Mouse (Mus musculus) erythroblast, embryonic 14.5 days (primary cell): ENCODE data around the gene Mobp. TPM values are rescaled to one million over a fixed set of nuclear protein-coding genes. Genes with fewer than 3 reads are reported as not detected.

Experiments used
- H3K27me3 ChIP-seq: 2 replicates; pipeline ENCODE4 v1.6.1; 2012; ENCODE audit warnings: inconsistent platforms; ENCODE audit not compliant: control insufficient read depth
- H3K36me3 ChIP-seq: 2 replicates; pipeline ENCODE4 v1.6.1; 2012; ENCODE audit warnings: mild to moderate bottlenecking, inconsistent platforms; ENCODE audit not compliant: control insufficient read depth
- H3K4me1 ChIP-seq: 2 replicates; pipeline ENCODE4 v1.6.1; 2012; ENCODE audit warnings: inconsistent platforms; ENCODE audit not compliant: control insufficient read depth
- H3K4me3 ChIP-seq: replicated peaks from 2 replicates; pipeline ENCODE3; 2012; ENCODE audit warnings: moderate library complexity, mild to moderate bottlenecking, inconsistent platforms
- H3K9me3 ChIP-seq: 2 replicates; pipeline ENCODE4 v1.6.1; 2012; ENCODE audit warnings: low read length, inconsistent platforms, mixed read lengths; ENCODE audit not compliant: control insufficient read depth
- GATA1 ChIP-seq: IDR thresholded peaks from 2 replicates; pipeline ENCODE4 v1.6.1; 2012; ENCODE audit warnings: low read length, inconsistent platforms, mixed read lengths
- TAL1 ChIP-seq: IDR thresholded peaks from 3 replicates; pipeline ENCODE4 v1.6.1; 2012; ENCODE audit warnings: low read length, inconsistent platforms, mixed read lengths
- polyA plus RNA-seq: library from polyadenylated mRNA; stranded (reverse); fragments of >175 nt; gene quantifications from 2 replicates; pipeline ENCODE4 v1.2.3, GENCODE M21; 2012

The Mobp gene
- polyA plus RNA-seq, 1 experiment, result not detected

- no peak overlapping the region for H3K4me3 ChIP-seq
- no peaks in the 10 kb centered on the region for H3K4me1 ChIP-seq
Observed at GRCm38 (mm10) chr9:120163862-120164261, 14.4 kb downstream of the Mobp start.

GRCm38 (mm10) chr9:120167826-120168225 lies 18.3 kb downstream of the Mobp start:
- no peak for TF ChIP-seq TAL1
- no peak for TF ChIP-seq GATA1
- Histone ChIP-seq H3K27me3 (peaks cover 12% of the 10 kb centered on the region; the same call in 1 of the 2 replicates), H3K4me1 (no peaks in the 10 kb centered on the region), H3K4me3 (no peak overlapping the region), H3K9me3 (peaks cover 11% of the 10 kb centered on the region), H3K36me3 (no peaks in the 10 kb centered on the region)

More at GRCm38 (mm10) chr9:120163862-120164261, 14.4 kb downstream of the Mobp start:
- Histone ChIP-seq H3K27me3 (peaks cover 8% of the 10 kb centered on the region; the same call in 1 of the 2 replicates), H3K9me3 (no peaks in the 10 kb centered on the region), H3K36me3 (no peaks in the 10 kb centered on the region)
- no peak for TF ChIP-seq GATA1
- no peak for TF ChIP-seq TAL1

- Histone ChIP-seq H3K4me1 (no peaks in the 10 kb centered on the region), H3K9me3 (peaks cover 23% of the 10 kb centered on the region), H3K36me3 (no peaks in the 10 kb centered on the region), H3K4me3 (no peak overlapping the region), H3K27me3 (peaks cover 12% of the 10 kb centered on the region; the same call in 1 of the 2 replicates)
- TF ChIP-seq TAL1 (no peak), GATA1 (no peak)
Observed at GRCm38 (mm10) chr9:120171295-120171694, 21.8 kb downstream of the Mobp start.

GRCm38 (mm10) chr9:120174436-120175137 lies 25.1 kb downstream of the Mobp start:
- TF ChIP-seq GATA1 (no peak), TAL1 (no peak)
- no peaks in the 10 kb centered on the region for H3K4me1 ChIP-seq
- H3K4me3 ChIP-seq, result no peak overlapping the region
- H3K36me3 ChIP-seq, result no peaks in the 10 kb centered on the region
- peaks cover 23% of the 10 kb centered on the region for H3K9me3 ChIP-seq
- H3K27me3 ChIP-seq, result peaks cover 2% of the 10 kb centered on the region; the same call in 1 of the 2 replicates

- TF ChIP-seq TAL1, result no peak
- TF ChIP-seq GATA1, result no peak
- H3K36me3 ChIP-seq, result no peaks in the 10 kb centered on the region
- no peak overlapping the region for H3K4me3 ChIP-seq
- no peaks in the 10 kb centered on the region for H3K27me3 ChIP-seq
- no peaks in the 10 kb centered on the region for H3K4me1 ChIP-seq
- H3K9me3 ChIP-seq, result peaks cover 4% of the 10 kb centered on the region; the same call in 1 of the 2 replicates
Observed at GRCm38 (mm10) chr9:120178813-120179212, 29.3 kb downstream of the Mobp start.

GRCm38 (mm10) chr9:120184499-120184898 lies 35.0 kb downstream of the Mobp start:
- H3K27me3 ChIP-seq, result no peaks in the 10 kb centered on the region
- H3K9me3 ChIP-seq, result no peaks in the 10 kb centered on the region
- TF ChIP-seq TAL1 (no peak), GATA1 (no peak)
- H3K4me3 ChIP-seq, result no peak overlapping the region
- H3K36me3 ChIP-seq, result no peaks in the 10 kb centered on the region
- H3K4me1 ChIP-seq, result no peaks in the 10 kb centered on the region

GRCm38 (mm10) chr9:120186856-120187255 lies 37.3 kb downstream of the Mobp start:
- Histone ChIP-seq H3K36me3 (no peaks in the 10 kb centered on the region), H3K9me3 (no peaks in the 10 kb centered on the region), H3K4me1 (no peaks in the 10 kb centered on the region), H3K4me3 (no peak overlapping the region), H3K27me3 (peaks cover 2% of the 10 kb centered on the region; the same call in 1 of the 2 replicates)
- no peak for TF ChIP-seq TAL1

- Histone ChIP-seq H3K9me3 (no peaks in the 10 kb centered on the region; the same call in 1 of the 2 replicates), H3K4me1 (no peaks in the 10 kb centered on the region), H3K27me3 (peaks cover 2% of the 10 kb centered on the region; the same call in 1 of the 2 replicates), H3K4me3 (peak overlapping the region; percentile 4), H3K36me3 (no peaks in the 10 kb centered on the region)
- TF ChIP-seq GATA1, result no peak
Observed at GRCm38 (mm10) chr9:120190891-120191290, 41.4 kb downstream of the Mobp start.

GRCm38 (mm10) chr9:120191362-120192098 lies 42.0 kb downstream of the Mobp start:
- Histone ChIP-seq H3K4me1 (no peaks in the 10 kb centered on the region), H3K36me3 (no peaks in the 10 kb centered on the region), H3K27me3 (peaks cover 2% of the 10 kb centered on the region; the same call in 1 of the 2 replicates), H3K9me3 (peaks cover under 1% of the 10 kb centered on the region; the same call in 1 of the 2 replicates), H3K4me3 (peak overlapping the region; percentile 4)
- TF ChIP-seq TAL1 (no peak), GATA1 (no peak)
